Mouse (Mus musculus): ENCODE results near the gene Ccdc51.

The Ccdc51 gene

GRCm38 (mm10) chr9:109096251-109096661, 14.0 kb downstream of the Ccdc51 start:
- no peak for DNase-seq (ENCODE audit: low read depth, low spot score)

- peak; percentile 77 for DNase-seq (ENCODE audit: low read depth, low spot score)
Observed at GRCm38 (mm10) chr9:109096856-109097255, 14.6 kb downstream of the Ccdc51 start.

- DNase-seq (ENCODE audit: low read depth, low spot score) = no peak
Observed at GRCm38 (mm10) chr9:109097291-109097690, 15.0 kb downstream of the Ccdc51 start.

GRCm38 (mm10) chr9:109097831-109098230, 15.5 kb downstream of the Ccdc51 start:
- DNase-seq (ENCODE audit: low read depth, low spot score) = no peak

GRCm38 (mm10) chr9:109098366-109098765, 16.1 kb downstream of the Ccdc51 start:
- no peak for DNase-seq (ENCODE audit: low read depth, low spot score)

- DNase-seq (ENCODE audit: low read depth, low spot score) = no peak
Observed at GRCm38 (mm10) chr9:109098969-109099368, 16.7 kb downstream of the Ccdc51 start.

- DNase-seq (ENCODE audit: low read depth, low spot score) = no peak
Observed at GRCm38 (mm10) chr9:109100307-109100928, 18.1 kb downstream of the Ccdc51 start.

GRCm38 (mm10) chr9:109101933-109102445, 19.7 kb downstream of the Ccdc51 start:
- DNase-seq (ENCODE audit: low read depth, low spot score) = no peak

GRCm38 (mm10) chr9:109102541-109102940, 20.2 kb downstream of the Ccdc51 start:
- DNase-seq (ENCODE audit: low read depth, low spot score) = no peak

GRCm38 (mm10) chr9:109103250-109103649, 21.0 kb downstream of the Ccdc51 start:
- no peak for DNase-seq (ENCODE audit: low read depth, low spot score)

- DNase-seq (ENCODE audit: low read depth, low spot score) = no peak
Observed at GRCm38 (mm10) chr9:109104083-109104482, 21.8 kb downstream of the Ccdc51 start.

- DNase-seq (ENCODE audit: low read depth, low spot score) = peak; percentile 25
Observed at GRCm38 (mm10) chr9:109105011-109105410, 22.7 kb downstream of the Ccdc51 start.

- DNase-seq (ENCODE audit: low read depth, low spot score) = no peak
Observed at GRCm38 (mm10) chr9:109105648-109106047, 23.4 kb downstream of the Ccdc51 start.

- no peak for DNase-seq (ENCODE audit: low read depth, low spot score)
Observed at GRCm38 (mm10) chr9:109107341-109107740, 25.0 kb downstream of the Ccdc51 start.

- no peak for DNase-seq (ENCODE audit: low read depth, low spot score)
Observed at GRCm38 (mm10) chr9:109110240-109110639, 27.9 kb downstream of the Ccdc51 start.

- DNase-seq (ENCODE audit: low read depth, low spot score) = no peak
Observed at GRCm38 (mm10) chr9:109111101-109111500, 28.8 kb downstream of the Ccdc51 start.

GRCm38 (mm10) chr9:109111591-109111990, 29.3 kb downstream of the Ccdc51 start:
- no peak for DNase-seq (ENCODE audit: low read depth, low spot score)

- DNase-seq (ENCODE audit: low read depth, low spot score) = no peak
Observed at GRCm38 (mm10) chr9:109113331-109113730, 31.0 kb downstream of the Ccdc51 start.

- no peak for DNase-seq (ENCODE audit: low read depth, low spot score)
Observed at GRCm38 (mm10) chr9:109114276-109114675, 32.0 kb downstream of the Ccdc51 start.

- DNase-seq (ENCODE audit: low read depth, low spot score) = no peak
Observed at GRCm38 (mm10) chr9:109114871-109115270, 32.6 kb downstream of the Ccdc51 start.

- DNase-seq (ENCODE audit: low read depth, low spot score) = no peak
Observed at GRCm38 (mm10) chr9:109116205-109116604, 33.9 kb downstream of the Ccdc51 start.

GRCm38 (mm10) chr9:109118106-109118505, 35.8 kb downstream of the Ccdc51 start:
- DNase-seq (ENCODE audit: low read depth, low spot score) = no peak

GRCm38 (mm10) chr9:109119571-109119970, 37.3 kb downstream of the Ccdc51 start:
- no peak for DNase-seq (ENCODE audit: low read depth, low spot score)

GRCm38 (mm10) chr9:109120956-109121355, 38.7 kb downstream of the Ccdc51 start:
- no peak for DNase-seq (ENCODE audit: low read depth, low spot score)
